Mouse (Mus musculus): ENCODE data around the gene Snupn.

DNA sequence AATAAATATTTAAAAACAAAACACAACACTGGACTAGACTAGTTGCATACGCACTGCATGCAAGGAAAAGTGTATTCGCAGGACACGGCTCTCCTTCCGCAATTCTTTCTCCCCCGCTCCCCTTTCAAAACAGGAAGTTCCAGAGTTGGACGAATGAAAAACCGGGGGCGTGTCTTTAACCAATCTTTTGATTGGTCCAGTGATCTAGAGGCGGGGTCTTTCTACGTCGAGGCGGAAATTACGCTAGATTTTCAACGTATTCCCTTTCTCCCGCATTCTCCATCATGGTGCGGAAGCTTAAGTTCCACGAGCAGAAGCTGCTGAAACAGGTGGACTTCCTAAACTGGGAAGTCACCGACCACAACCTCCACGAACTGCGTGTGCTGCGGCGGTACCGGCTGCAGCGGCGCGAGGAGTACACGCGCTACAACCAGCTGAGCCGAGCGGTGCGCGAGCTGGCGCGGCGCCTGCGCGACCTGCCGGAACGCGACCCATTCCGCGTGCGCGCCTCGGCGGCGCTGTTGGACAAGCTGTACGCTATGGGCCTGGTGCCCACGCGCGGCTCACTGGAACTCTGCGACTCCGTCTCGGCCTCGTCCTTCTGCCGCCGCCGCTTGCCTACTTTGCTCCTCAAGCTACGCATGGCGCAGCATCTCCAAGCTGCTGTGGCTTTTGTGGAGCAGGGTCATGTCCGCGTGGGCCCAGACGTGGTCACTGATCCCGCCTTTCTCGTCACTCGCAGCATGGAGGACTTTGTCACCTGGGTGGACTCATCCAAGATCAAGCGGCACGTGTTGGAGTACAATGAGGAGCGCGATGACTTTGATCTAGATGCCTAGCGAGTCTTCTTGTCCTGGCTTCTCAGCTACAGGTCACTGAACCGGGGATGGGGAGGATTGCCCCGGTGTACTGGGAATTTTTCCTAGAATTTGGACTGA lies 13.2 kb upstream of the Snupn start, which contains the start of gene Imp3:
- 0 out of 2 replicates have a peak, but pooled peaks have one; percentile 4 for TF ChIP-seq CTCF (IDR thresholded peaks at IDR 0.05; ENCODE audit: borderline replicate concordance, insufficient read depth, low read depth, low read length)
- TF ChIP-seq POLR2A (IDR thresholded peaks at IDR 0.05; ENCODE audit: borderline replicate concordance, insufficient read depth, low read length) = peak; percentile 90

Data from cerebellum, adult 2 months (tissue).